Mouse (Mus musculus): ENCODE measurements around the gene Man1a2.

Gene Man1a2

DNA sequence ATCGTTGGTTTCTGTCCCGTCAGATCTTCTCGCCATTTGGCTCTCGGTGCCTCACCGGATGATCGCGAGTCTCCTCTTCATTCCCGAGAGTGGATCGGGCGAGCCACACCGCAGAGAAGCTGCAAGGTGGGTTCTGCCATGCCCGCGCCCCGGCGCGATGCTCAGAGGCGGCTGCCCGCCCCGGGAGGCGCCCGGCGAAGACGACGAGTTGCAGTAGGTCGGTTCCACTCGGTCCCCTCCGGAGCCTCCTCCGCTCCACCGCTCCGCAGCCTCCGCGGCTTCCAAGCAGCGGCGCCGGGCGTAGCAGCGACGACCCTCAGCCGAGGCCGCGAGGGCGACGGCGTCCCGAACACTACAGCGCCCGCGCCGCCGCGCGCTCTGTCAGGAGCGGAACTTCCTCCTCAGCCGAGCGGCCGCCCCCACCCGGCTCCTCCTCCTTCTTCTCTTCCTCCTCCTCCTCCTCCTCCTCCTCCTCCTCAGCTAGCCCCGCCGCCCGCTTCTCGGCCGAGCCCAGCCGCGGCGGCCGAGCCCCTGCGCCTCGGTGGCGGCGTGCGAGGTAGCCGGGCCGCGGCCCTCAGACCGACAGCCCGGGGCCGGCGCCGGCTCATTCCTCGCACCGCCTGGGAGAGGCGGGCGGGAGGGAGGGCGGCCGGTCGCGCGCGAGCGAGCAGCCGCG is at the start of gene Man1a2:
TSS of gene Man1a2 (minus strand) at position 417 of the 676 bp plus-strand sequence.
- DNase-seq = peak; percentile 78

DNA sequence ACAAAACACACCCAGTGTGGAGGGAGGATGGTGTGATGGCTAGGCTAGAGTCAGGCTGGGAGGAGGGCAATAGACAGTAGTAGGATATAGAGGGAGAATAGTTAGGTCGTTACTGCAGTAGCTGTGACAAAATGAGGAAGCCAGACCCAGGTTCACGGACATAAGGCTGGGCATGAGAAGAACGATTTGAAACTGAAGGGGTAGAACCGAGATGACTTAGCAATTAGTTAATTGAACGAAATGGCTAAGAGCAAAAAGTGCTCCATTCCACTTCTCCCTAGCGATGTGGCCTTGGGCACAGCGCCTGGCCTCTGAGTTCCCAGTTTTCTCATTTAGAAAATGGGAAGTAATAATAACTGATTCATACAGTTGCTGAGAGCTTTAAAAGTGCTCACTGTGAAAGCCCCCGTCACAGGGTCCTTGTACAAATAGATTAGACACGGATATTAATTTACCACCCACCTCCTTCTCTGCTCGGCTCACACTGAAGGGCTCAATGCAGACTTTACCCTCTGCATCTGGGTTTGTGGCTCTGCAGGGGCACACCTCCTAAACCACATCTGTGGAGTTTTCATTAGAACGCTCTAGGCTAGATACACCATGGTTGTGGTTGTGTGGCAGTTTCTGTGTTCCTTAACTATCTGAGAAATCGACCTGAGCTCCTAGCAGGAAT is 49.3 kb upstream of the Man1a2 start:
- no peak for DNase-seq

GRCm38 (mm10) chr3:100731896-100732295 is 46.6 kb upstream of the Man1a2 start:
- no peak for DNase-seq

DNA sequence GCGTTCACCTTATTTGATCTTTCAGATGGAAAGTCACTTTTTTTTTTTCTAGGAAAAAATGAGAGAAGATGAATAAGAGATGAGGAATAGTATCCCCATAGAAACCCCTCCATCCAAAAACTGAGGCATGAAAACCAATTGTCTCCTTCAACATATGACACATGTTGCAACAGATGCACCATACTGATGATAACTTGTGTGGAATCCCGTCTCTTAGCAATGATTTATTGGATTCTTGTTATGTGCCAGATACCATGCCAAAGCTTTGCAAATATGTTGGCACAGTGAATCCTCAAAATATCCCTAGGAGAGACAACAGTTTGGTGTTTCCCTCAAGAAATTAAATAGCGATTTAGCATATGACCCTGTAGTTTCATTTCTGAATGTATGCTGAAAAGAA is 46.0 kb upstream of the Man1a2 start:
- no peak for DNase-seq

- no peak for DNase-seq
Measured at GRCm38 (mm10) chr3:100728008-100728712, 42.9 kb upstream of the Man1a2 start.

DNA sequence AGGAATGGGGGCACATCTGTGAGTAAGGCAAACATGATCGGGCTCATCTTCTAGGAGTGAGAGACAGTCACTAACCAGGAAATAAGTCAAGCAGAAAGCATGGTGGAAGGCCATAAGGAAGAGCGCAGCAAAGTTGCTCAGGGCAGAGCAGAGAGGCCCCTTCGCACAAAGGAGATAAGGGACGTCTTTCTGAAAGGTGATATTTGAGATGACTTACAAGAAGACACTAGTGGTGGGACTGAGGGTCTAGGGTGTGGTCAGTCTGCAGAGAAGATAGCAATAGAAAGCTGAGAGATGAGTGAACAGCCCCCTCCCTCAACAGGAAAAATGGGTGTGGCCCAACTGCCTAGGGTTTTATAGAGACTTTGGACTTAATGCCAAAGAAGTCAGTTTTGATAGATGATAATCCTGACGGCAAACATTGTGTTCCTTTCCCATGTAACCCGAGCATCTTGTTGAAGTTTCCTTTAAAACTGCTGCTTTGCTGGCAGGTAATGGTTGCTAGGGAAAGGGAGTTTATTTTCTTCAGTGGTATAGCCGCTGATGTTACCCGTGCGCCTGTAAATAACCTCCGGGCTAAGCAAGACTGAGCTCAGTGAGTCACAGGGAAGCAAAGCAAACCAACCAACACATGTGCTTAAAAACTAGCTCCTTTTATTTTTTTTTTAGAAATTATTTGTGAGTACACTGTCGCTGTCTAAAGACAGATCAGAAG is 40.8 kb upstream of the Man1a2 start:
- no peak for DNase-seq

GRCm38 (mm10) chr3:100720786-100721300 is 35.5 kb upstream of the Man1a2 start:
- DNase-seq = no peak

DNA sequence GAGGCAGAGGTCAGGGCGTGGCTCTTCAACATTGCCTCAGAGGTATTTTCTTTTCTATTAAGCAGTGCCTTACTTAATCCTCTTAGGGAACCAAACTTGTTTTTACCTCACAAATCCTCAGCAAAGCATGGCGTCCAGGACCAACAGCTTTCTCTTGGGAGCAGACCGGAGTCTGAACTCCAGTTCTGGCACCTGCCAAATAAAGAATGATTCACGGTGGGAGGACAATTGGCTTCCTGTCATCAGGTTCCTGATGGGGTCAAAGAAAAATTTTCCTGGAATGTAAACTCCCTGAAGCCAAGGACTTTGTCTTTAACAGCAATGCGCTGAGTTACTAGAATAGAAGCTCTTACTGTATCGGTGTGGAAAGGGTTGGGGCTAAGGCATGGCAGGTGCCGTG is 30.9 kb upstream of the Man1a2 start:
- no peak for DNase-seq

GRCm38 (mm10) chr3:100715367-100715766 is 30.1 kb upstream of the Man1a2 start:
- no peak for DNase-seq

DNA sequence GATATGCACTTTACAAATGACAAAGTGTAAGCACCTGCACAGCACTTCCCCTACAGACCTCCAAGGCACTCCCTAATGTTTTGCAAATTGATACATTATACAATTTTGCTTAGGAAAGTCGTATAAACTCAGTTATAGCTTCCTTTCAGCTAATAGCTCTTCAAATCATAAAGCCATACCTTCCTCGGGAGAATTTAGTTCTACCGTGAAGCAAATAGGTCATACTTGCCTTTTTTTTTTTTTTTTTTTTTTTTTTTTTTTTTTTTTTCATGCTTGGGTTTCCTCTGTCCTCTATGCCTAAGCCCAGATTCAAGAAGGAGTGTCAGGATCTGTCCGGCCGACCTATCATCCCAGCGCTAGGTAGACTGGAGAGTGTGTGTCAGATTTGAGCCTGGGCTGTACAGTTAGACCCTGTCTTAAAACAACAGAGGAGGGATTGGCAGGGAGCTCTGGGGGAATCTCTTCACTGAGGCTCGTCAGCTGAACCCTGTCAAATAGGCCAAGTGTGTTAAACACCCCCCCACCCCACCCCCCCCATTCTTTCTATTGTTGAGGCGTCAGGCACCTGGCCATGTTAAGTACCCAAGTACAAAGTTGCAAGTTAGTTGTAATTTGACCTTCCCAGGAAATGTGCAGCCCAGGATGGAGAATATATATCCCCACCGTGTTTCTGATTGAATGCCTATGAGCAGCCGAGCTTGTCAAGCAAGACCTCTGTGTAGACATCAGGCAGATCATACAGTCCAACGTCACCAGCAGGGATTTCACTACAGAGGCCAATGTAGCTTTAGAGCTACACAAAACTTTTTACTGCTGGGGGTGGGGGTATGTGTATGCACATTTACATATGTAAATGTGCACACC is 28.1 kb upstream of the Man1a2 start:
- no peak for DNase-seq

DNA sequence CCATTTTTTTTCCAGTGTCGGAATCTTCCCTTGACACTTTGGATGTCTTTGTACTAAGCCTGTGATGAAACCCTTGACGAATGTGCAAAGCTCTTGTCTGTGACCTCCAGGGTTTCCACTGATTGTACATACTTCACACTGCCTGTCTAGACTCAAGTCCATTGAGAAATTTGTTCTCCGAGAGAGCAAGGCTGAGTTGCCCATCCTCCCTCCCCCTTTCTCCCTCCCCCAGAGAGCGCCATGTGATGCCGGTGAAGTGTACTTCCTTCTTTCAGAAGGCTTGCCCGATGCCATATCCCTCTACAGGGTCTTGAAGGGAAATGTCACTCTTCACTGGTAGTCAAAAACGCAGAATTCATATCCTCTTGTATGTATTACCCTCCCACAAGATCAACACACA is 26.8 kb upstream of the Man1a2 start:
- DNase-seq = no peak

DNA sequence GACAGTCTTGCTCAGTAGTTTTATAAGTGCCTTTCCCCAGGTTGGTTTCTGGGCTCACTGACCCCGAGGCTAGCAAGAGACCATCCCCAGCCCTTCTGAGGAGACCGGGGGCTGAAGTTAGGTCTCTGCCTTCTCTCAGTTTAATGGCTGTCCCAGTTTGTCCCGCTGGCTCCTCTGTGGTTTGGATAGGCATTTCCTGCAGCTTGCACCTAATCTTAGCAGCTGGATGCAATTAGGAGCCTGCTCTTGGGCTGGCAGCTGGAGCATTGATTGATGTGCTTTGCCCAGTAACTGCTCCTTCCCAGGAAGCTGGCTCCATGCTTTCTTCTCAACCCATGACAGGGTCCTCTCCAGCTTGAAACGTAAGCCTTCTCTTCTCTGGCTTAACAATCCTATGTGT is 26.2 kb upstream of the Man1a2 start:
- no peak for DNase-seq

GRCm38 (mm10) chr3:100707117-100707516 is 21.8 kb upstream of the Man1a2 start:
- no peak for DNase-seq

GRCm38 (mm10) chr3:100705128-100705667 is 19.9 kb upstream of the Man1a2 start:
- DNase-seq = no peak

GRCm38 (mm10) chr3:100703847-100704644 is 18.7 kb upstream of the Man1a2 start:
- DNase-seq = no peak

DNA sequence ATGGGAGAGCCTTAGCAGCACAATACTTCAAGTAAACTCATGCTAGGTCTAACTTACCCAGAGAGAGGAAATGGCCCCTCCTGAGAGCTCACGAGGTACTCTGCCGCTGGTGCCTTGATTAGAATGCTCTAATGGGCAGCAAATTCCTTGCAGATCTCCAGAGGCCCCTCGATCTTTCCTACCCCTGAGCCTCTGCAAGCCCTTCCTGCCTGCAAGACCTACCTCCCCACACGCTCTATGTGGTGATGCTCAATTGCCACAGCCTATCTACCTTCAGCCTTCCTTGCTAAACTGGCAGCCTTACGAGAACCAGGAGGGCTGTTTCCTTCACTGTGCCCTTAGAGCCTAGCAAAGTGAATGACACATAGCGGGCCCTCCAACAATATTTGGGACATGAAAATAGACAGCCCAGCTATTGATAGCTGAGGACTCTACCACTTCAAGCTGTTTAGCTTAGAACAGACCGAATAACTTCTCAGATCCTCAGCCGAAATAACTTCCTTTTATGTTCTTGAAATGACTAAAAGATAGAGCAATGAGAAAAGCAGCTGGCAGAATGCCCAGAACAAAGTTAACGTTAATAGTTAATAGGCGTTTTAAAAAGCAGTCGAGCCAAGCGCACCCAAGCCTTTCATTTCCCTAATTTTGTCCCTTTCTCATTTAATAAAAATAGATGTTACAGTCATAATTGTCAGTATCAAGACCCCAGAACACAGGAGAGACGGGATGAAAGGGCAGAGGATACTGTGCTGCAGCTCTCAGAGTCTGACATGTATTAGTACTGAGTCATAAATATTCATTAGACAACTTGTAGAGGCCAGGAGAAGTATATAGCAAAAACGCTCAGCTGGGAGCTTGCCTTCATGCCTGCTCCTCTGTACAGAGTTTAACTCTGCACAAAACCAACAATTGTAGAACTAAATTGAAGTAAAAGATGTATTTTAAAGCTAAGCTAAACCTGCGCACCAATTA is 17.9 kb upstream of the Man1a2 start:
- no peak for DNase-seq

GRCm38 (mm10) chr3:100688747-100689146 is 3.4 kb upstream of the Man1a2 start:
- DNase-seq = no peak

DNA sequence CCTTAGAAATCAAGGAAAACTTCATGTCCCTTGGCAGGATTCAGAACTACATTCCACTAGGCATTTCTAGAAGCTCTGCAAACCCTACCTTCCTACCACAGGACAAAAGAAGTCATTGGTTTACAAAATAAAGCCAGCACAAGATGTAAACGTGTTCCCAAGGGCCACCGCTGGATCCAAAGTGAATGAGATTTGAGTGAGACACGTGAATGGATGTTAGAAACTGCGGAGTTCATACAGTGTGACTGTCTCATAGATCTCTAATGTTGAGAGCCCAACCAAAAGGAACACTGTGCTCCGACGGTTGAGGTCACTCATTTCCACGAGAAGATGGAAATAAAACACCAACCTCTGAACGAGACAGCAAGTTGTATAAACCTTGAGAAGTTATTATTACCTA is 1.5 kb upstream of the Man1a2 start:
- DNase-seq = no peak

- peak; percentile 73 for DNase-seq
Measured at GRCm38 (mm10) chr3:100685763-100686370, 564 bp upstream of the Man1a2 start.

Measured in cerebellum, adult 9-10 months (tissue).